Mouse (Mus musculus): ENCODE measurements around the gene Trio. TPM values are rescaled to one million over a fixed set of nuclear protein-coding genes. Genes with fewer than 3 reads are reported as not detected.
A peak's percentile ranks its signal among the peaks of the same experiment; 100 is the strongest.

Gene Trio
- polyA plus RNA-seq, 1 experiment from 2014 or later = 31.2 TPM

GRCm38 (mm10) chr15:27941441-27941840, 84.2 kb downstream of the Trio start:
- no peaks in the 10 kb centered on the region for H3K36me3 ChIP-seq (ENCODE audit: control insufficient read depth, insufficient read depth, low read length)
- 82% methylated on average over 8 of the region's 8 CpGs for WGBS
- no peaks in the 10 kb centered on the region for H3K27me3 ChIP-seq (ENCODE audit: control insufficient read depth, insufficient read depth, low read length)
- no peak overlapping the region for H3K9ac ChIP-seq (ENCODE audit: low read length)
- no peak overlapping the region for H3K27ac ChIP-seq (ENCODE audit: low read depth, low read length)
- H3K4me2 ChIP-seq (ENCODE audit: low read depth) = no peak overlapping the region
- no peak for ATAC-seq (ENCODE audit: insufficient read depth, low FRiP score, low TSS enrichment)
- no peak for DNase-seq (ENCODE audit: low spot score)
- no peaks in the 10 kb centered on the region for H3K9me3 ChIP-seq (ENCODE audit: control insufficient read depth, low read length)
- H3K4me1 ChIP-seq (ENCODE audit: control insufficient read depth, insufficient read depth, low read length) = peaks cover 35% of the 10 kb centered on the region
- H3K4me3 ChIP-seq (ENCODE audit: low read depth, low read length) = no peak overlapping the region

GRCm38 (mm10) chr15:27941020-27941419, 84.6 kb downstream of the Trio start:
- H3K4me1 ChIP-seq (ENCODE audit: control insufficient read depth, insufficient read depth, low read length) = peaks cover 39% of the 10 kb centered on the region
- H3K27ac ChIP-seq (ENCODE audit: low read depth, low read length) = no peak overlapping the region
- no peak for DNase-seq (ENCODE audit: low spot score)
- no peaks in the 10 kb centered on the region for H3K36me3 ChIP-seq (ENCODE audit: control insufficient read depth, insufficient read depth, low read length)
- H3K4me3 ChIP-seq (ENCODE audit: low read depth, low read length) = no peak overlapping the region
- WGBS = 72% methylated on average over 8 of the region's 8 CpGs
- H3K9ac ChIP-seq (ENCODE audit: low read length) = no peak overlapping the region
- H3K9me3 ChIP-seq (ENCODE audit: control insufficient read depth, low read length) = no peaks in the 10 kb centered on the region
- ATAC-seq (ENCODE audit: insufficient read depth, low FRiP score, low TSS enrichment) = no peak
- no peaks in the 10 kb centered on the region for H3K27me3 ChIP-seq (ENCODE audit: control insufficient read depth, insufficient read depth, low read length)
- H3K4me2 ChIP-seq (ENCODE audit: low read depth) = no peak overlapping the region

- H3K9me3 ChIP-seq (ENCODE audit: control insufficient read depth, low read length) = no peaks in the 10 kb centered on the region
- no peak overlapping the region for H3K4me3 ChIP-seq (ENCODE audit: low read depth, low read length)
- H3K27ac ChIP-seq (ENCODE audit: low read depth, low read length) = no peak overlapping the region
- H3K4me1 ChIP-seq (ENCODE audit: control insufficient read depth, insufficient read depth, low read length) = peaks cover 38% of the 10 kb centered on the region
- no peak for DNase-seq (ENCODE audit: low spot score)
- H3K9ac ChIP-seq (ENCODE audit: low read length) = no peak overlapping the region
- no peaks in the 10 kb centered on the region for H3K27me3 ChIP-seq (ENCODE audit: control insufficient read depth, insufficient read depth, low read length)
- no peak overlapping the region for H3K4me2 ChIP-seq (ENCODE audit: low read depth)
- no peaks in the 10 kb centered on the region for H3K36me3 ChIP-seq (ENCODE audit: control insufficient read depth, insufficient read depth, low read length)
- WGBS = 87% methylated on average over 4 of the region's 4 CpGs
- ATAC-seq (ENCODE audit: insufficient read depth, low FRiP score, low TSS enrichment) = no peak
These were observed 85.6 kb downstream of the Trio start for GRCm38 (mm10) chr15:27940032-27940431.

GRCm38 (mm10) chr15:27938886-27939285, 86.8 kb downstream of the Trio start:
- peaks cover 32% of the 10 kb centered on the region for H3K4me1 ChIP-seq (ENCODE audit: control insufficient read depth, insufficient read depth, low read length)
- ATAC-seq (ENCODE audit: insufficient read depth, low FRiP score, low TSS enrichment) (no peak), DNase-seq (ENCODE audit: low spot score) (no peak)
- H3K27me3 ChIP-seq (ENCODE audit: control insufficient read depth, insufficient read depth, low read length) = no peaks in the 10 kb centered on the region
- H3K4me3 ChIP-seq (ENCODE audit: low read depth, low read length) = no peak overlapping the region
- 60% methylated on average over 6 of the region's 6 CpGs for WGBS
- H3K9me3 ChIP-seq (ENCODE audit: control insufficient read depth, low read length) = no peaks in the 10 kb centered on the region
- no peaks in the 10 kb centered on the region for H3K36me3 ChIP-seq (ENCODE audit: control insufficient read depth, insufficient read depth, low read length)
- no peak overlapping the region for H3K9ac ChIP-seq (ENCODE audit: low read length)
- H3K27ac ChIP-seq (ENCODE audit: low read depth, low read length) = no peak overlapping the region
- no peak overlapping the region for H3K4me2 ChIP-seq (ENCODE audit: low read depth)

- WGBS = 19% methylated on average over 24 of the region's 24 CpGs
- no peak for DNase-seq (ENCODE audit: low spot score)
- H3K9me3 ChIP-seq (ENCODE audit: control insufficient read depth, low read length) = no peaks in the 10 kb centered on the region
- peak overlapping the region; percentile 24 for H3K4me3 ChIP-seq (ENCODE audit: low read depth, low read length)
- no peaks in the 10 kb centered on the region for H3K36me3 ChIP-seq (ENCODE audit: control insufficient read depth, insufficient read depth, low read length)
- ATAC-seq (ENCODE audit: insufficient read depth, low FRiP score, low TSS enrichment) = peak; percentile 75
- peak overlapping the region; percentile 62 for H3K9ac ChIP-seq (ENCODE audit: low read length)
- H3K4me1 ChIP-seq (ENCODE audit: control insufficient read depth, insufficient read depth, low read length) = peaks cover 28% of the 10 kb centered on the region
- H3K27me3 ChIP-seq (ENCODE audit: control insufficient read depth, insufficient read depth, low read length) = no peaks in the 10 kb centered on the region
- H3K4me2 ChIP-seq (ENCODE audit: low read depth) = peak overlapping the region; percentile 56
- H3K27ac ChIP-seq (ENCODE audit: low read depth, low read length) = peak overlapping the region; percentile 72
These were observed 87.5 kb downstream of the Trio start for GRCm38 (mm10) chr15:27937861-27938833.

GRCm38 (mm10) chr15:27937003-27937860, 88.4 kb downstream of the Trio start:
- peaks cover 28% of the 10 kb centered on the region for H3K4me1 ChIP-seq (ENCODE audit: control insufficient read depth, insufficient read depth, low read length)
- no peaks in the 10 kb centered on the region for H3K27me3 ChIP-seq (ENCODE audit: control insufficient read depth, insufficient read depth, low read length)
- peak overlapping the region; percentile 62 for H3K9ac ChIP-seq (ENCODE audit: low read length)
- H3K27ac ChIP-seq (ENCODE audit: low read depth, low read length) = peak overlapping the region; percentile 72
- H3K9me3 ChIP-seq (ENCODE audit: control insufficient read depth, low read length) = no peaks in the 10 kb centered on the region
- H3K4me2 ChIP-seq (ENCODE audit: low read depth) = peak overlapping the region; percentile 56
- ATAC-seq (ENCODE audit: insufficient read depth, low FRiP score, low TSS enrichment) (peak; percentile 97), DNase-seq (ENCODE audit: low spot score) (peak; percentile 87)
- WGBS = 13% methylated on average over 20 of the region's 20 CpGs
- H3K36me3 ChIP-seq (ENCODE audit: control insufficient read depth, insufficient read depth, low read length) = no peaks in the 10 kb centered on the region
- peak overlapping the region; percentile 24 for H3K4me3 ChIP-seq (ENCODE audit: low read depth, low read length)

GRCm38 (mm10) chr15:27935772-27936746, 89.6 kb downstream of the Trio start:
- Histone ChIP-seq H3K9ac (ENCODE audit: low read length) (peak overlapping the region; percentile 51; the same call in 1 of the 2 replicates), H3K4me2 (ENCODE audit: low read depth) (no peak overlapping the region), H3K4me1 (ENCODE audit: control insufficient read depth, insufficient read depth, low read length) (peaks cover 28% of the 10 kb centered on the region)

GRCm38 (mm10) chr15:27933270-27933669, 92.4 kb downstream of the Trio start:
- Histone ChIP-seq H3K36me3 (ENCODE audit: control insufficient read depth, insufficient read depth, low read length) (no peaks in the 10 kb centered on the region), H3K4me2 (ENCODE audit: low read depth) (no peak overlapping the region), H3K9ac (ENCODE audit: low read length) (no peak overlapping the region), H3K27me3 (ENCODE audit: control insufficient read depth, insufficient read depth, low read length) (no peaks in the 10 kb centered on the region), H3K27ac (ENCODE audit: low read depth, low read length) (no peak overlapping the region), H3K4me3 (ENCODE audit: low read depth, low read length) (no peak overlapping the region), H3K9me3 (ENCODE audit: control insufficient read depth, low read length) (no peaks in the 10 kb centered on the region), H3K4me1 (ENCODE audit: control insufficient read depth, insufficient read depth, low read length) (peaks cover 18% of the 10 kb centered on the region)
- no peak for ATAC-seq (ENCODE audit: insufficient read depth, low FRiP score, low TSS enrichment)
- DNase-seq (ENCODE audit: low spot score) = no peak
- 85% methylated on average over 1 of the region's 1 CpGs for WGBS

More at GRCm38 (mm10) chr15:27935772-27936746, 89.6 kb downstream of the Trio start:
- Histone ChIP-seq H3K9me3 (ENCODE audit: control insufficient read depth, low read length) (no peaks in the 10 kb centered on the region), H3K27me3 (ENCODE audit: control insufficient read depth, insufficient read depth, low read length) (no peaks in the 10 kb centered on the region), H3K27ac (ENCODE audit: low read depth, low read length) (peak overlapping the region; percentile 72; the same call in 1 of the 2 replicates), H3K36me3 (ENCODE audit: control insufficient read depth, insufficient read depth, low read length) (no peaks in the 10 kb centered on the region), H3K4me3 (ENCODE audit: low read depth, low read length) (no peak overlapping the region)
- 61% methylated on average over 12 of the region's 12 CpGs for WGBS
- DNase-seq (ENCODE audit: low spot score) = no peak
- ATAC-seq (ENCODE audit: insufficient read depth, low FRiP score, low TSS enrichment) = no peak
